Mouse (Mus musculus): ENCODE results near the gene Gm9970. TPM values are rescaled to one million over a fixed set of nuclear protein-coding genes. Genes with fewer than 3 reads are reported as not detected.
A peak's percentile ranks its signal among the peaks of the same experiment; 100 is the strongest.

The Gm9970 gene
- polyA plus RNA-seq, 1 experiment from 2014 or later = 0.66 TPM

GRCm38 (mm10) chr5:31242191-31242590 is 1.2 kb upstream of the Gm9970 start:
- DNase-seq (ENCODE audit: low spot score) (no peak), ATAC-seq (ENCODE audit: low FRiP score) (no peak)
- Histone ChIP-seq H3K4me3 (replicated peaks; ENCODE audit: low read length) (peak overlapping the region; percentile 99), H3K36me3 (replicated peaks; ENCODE audit: control insufficient read depth, insufficient read depth) (peaks cover 38% of the 10 kb centered on the region), H3K4me2 (replicated peaks) (peak overlapping the region; percentile 91), H3K27me3 (ENCODE audit: control insufficient read depth, insufficient read depth, low read length) (no peaks in the 10 kb centered on the region), H3K27ac (no peak overlapping the region), H3K9me3 (ENCODE audit: control insufficient read depth, low read length) (no peaks in the 10 kb centered on the region), H3K4me1 (replicated peaks; ENCODE audit: control insufficient read depth, insufficient read depth, low read length) (peaks cover 8% of the 10 kb centered on the region; the same call in 1 of the 2 replicates), H3K9ac (peak overlapping the region; percentile 94)
- 24% methylated on average over 10 of the region's 10 CpGs for WGBS

GRCm38 (mm10) chr5:31241522-31242034 is 546 bp upstream of the Gm9970 start:
- peak overlapping the region; percentile 91 for H3K4me2 ChIP-seq (replicated peaks)
- DNase-seq (ENCODE audit: low spot score) (no peak), ATAC-seq (ENCODE audit: low FRiP score) (no peak)
- WGBS = under 1% methylated on average over 13 of the region's 13 CpGs
- peak overlapping the region; percentile 99 for H3K4me3 ChIP-seq (replicated peaks; ENCODE audit: low read length)
- H3K4me1 ChIP-seq (replicated peaks; ENCODE audit: control insufficient read depth, insufficient read depth, low read length) = peaks cover 8% of the 10 kb centered on the region; the same call in 1 of the 2 replicates
- no peaks in the 10 kb centered on the region for H3K27me3 ChIP-seq (ENCODE audit: control insufficient read depth, insufficient read depth, low read length)
- H3K27ac ChIP-seq = peak overlapping the region; percentile 98
- H3K9ac ChIP-seq = peak overlapping the region; percentile 94
- H3K9me3 ChIP-seq (ENCODE audit: control insufficient read depth, low read length) = peaks cover 3% of the 10 kb centered on the region; the same call in 1 of the 2 replicates
- peaks cover 32% of the 10 kb centered on the region for H3K36me3 ChIP-seq (replicated peaks; ENCODE audit: control insufficient read depth, insufficient read depth)

GRCm38 (mm10) chr5:31226641-31227040 is 14.4 kb downstream of the Gm9970 start:
- H3K9me3 ChIP-seq (ENCODE audit: control insufficient read depth, low read length) = no peaks in the 10 kb centered on the region
- no peaks in the 10 kb centered on the region for H3K27me3 ChIP-seq (ENCODE audit: control insufficient read depth, insufficient read depth, low read length)
- DNase-seq (ENCODE audit: low spot score) = no peak
- no peak for ATAC-seq (ENCODE audit: low FRiP score)
- no peak overlapping the region for H3K4me2 ChIP-seq (replicated peaks)
- H3K9ac ChIP-seq = no peak overlapping the region
- no peak overlapping the region for H3K4me3 ChIP-seq (replicated peaks; ENCODE audit: low read length)
- H3K36me3 ChIP-seq (replicated peaks; ENCODE audit: control insufficient read depth, insufficient read depth) = no peaks in the 10 kb centered on the region
- H3K27ac ChIP-seq = no peak overlapping the region
- no peaks in the 10 kb centered on the region for H3K4me1 ChIP-seq (replicated peaks; ENCODE audit: control insufficient read depth, insufficient read depth, low read length)
- 73% methylated on average over 1 of the region's 1 CpGs for WGBS

- ATAC-seq (ENCODE audit: low FRiP score) = no peak
Observed at GRCm38 (mm10) chr5:31222696-31223095, 18.3 kb downstream of the Gm9970 start.

GRCm38 (mm10) chr5:31221304-31221945 is 19.6 kb downstream of the Gm9970 start:
- peaks cover 15% of the 10 kb centered on the region; the same call in 1 of the 2 replicates for H3K4me1 ChIP-seq (replicated peaks; ENCODE audit: control insufficient read depth, insufficient read depth, low read length)
- H3K9me3 ChIP-seq (ENCODE audit: control insufficient read depth, low read length) = no peaks in the 10 kb centered on the region
- no peaks in the 10 kb centered on the region for H3K36me3 ChIP-seq (replicated peaks; ENCODE audit: control insufficient read depth, insufficient read depth)
- H3K27me3 ChIP-seq (ENCODE audit: control insufficient read depth, insufficient read depth, low read length) = no peaks in the 10 kb centered on the region
- H3K4me3 ChIP-seq (replicated peaks; ENCODE audit: low read length) = peak overlapping the region; percentile 83
- WGBS = 14% methylated on average over 11 of the region's 11 CpGs
- peak overlapping the region; percentile 61 for H3K4me2 ChIP-seq (replicated peaks)
- peak; percentile 67 for DNase-seq (ENCODE audit: low spot score)
- H3K9ac ChIP-seq = peak overlapping the region; percentile 85
- peak overlapping the region; percentile 98 for H3K27ac ChIP-seq
- 0 out of 2 replicates have a peak, but pooled peaks have one; percentile 25 for ATAC-seq (ENCODE audit: low FRiP score)

More at GRCm38 (mm10) chr5:31222696-31223095, 18.3 kb downstream of the Gm9970 start:
- no peaks in the 10 kb centered on the region for H3K36me3 ChIP-seq (replicated peaks; ENCODE audit: control insufficient read depth, insufficient read depth)
- WGBS = 95% methylated on average over 9 of the region's 9 CpGs
- H3K9me3 ChIP-seq (ENCODE audit: control insufficient read depth, low read length) = no peaks in the 10 kb centered on the region
- H3K27ac ChIP-seq = no peak overlapping the region
- no peak for DNase-seq (ENCODE audit: low spot score)
- H3K4me1 ChIP-seq (replicated peaks; ENCODE audit: control insufficient read depth, insufficient read depth, low read length) = peaks cover 15% of the 10 kb centered on the region; the same call in 1 of the 2 replicates
- no peak overlapping the region for H3K4me2 ChIP-seq (replicated peaks)
- H3K4me3 ChIP-seq (replicated peaks; ENCODE audit: low read length) = no peak overlapping the region
- H3K9ac ChIP-seq = no peak overlapping the region
- H3K27me3 ChIP-seq (ENCODE audit: control insufficient read depth, insufficient read depth, low read length) = no peaks in the 10 kb centered on the region

GRCm38 (mm10) chr5:31220448-31221303 is 20.4 kb downstream of the Gm9970 start, which contains the start of gene Ppm1g:
Gene Ppm1g (minus strand): TSS chr5:31220687.
- no peaks in the 10 kb centered on the region for H3K9me3 ChIP-seq (ENCODE audit: control insufficient read depth, low read length)

GRCm38 (mm10) chr5:31219911-31220447 is 21.1 kb downstream of the Gm9970 start:
- Histone ChIP-seq H3K9me3 (ENCODE audit: control insufficient read depth, low read length) (no peaks in the 10 kb centered on the region), H3K36me3 (replicated peaks; ENCODE audit: control insufficient read depth, insufficient read depth) (no peaks in the 10 kb centered on the region), H3K4me2 (replicated peaks) (peak overlapping the region; percentile 61), H3K4me1 (replicated peaks; ENCODE audit: control insufficient read depth, insufficient read depth, low read length) (peaks cover 15% of the 10 kb centered on the region; the same call in 1 of the 2 replicates), H3K27ac (peak overlapping the region; percentile 98), H3K9ac (peak overlapping the region; percentile 85), H3K27me3 (ENCODE audit: control insufficient read depth, insufficient read depth, low read length) (no peaks in the 10 kb centered on the region), H3K4me3 (replicated peaks; ENCODE audit: low read length) (peak overlapping the region; percentile 83)
- DNase-seq (ENCODE audit: low spot score) (peak; percentile 47), ATAC-seq (ENCODE audit: low FRiP score) (peak; percentile 74)
- under 1% methylated on average over 36 of the region's 40 CpGs for whole genome bisulfite sequencing

More at GRCm38 (mm10) chr5:31220448-31221303, 20.4 kb downstream of the Gm9970 start, which contains the start of gene Ppm1g:
- Histone ChIP-seq H3K4me1 (replicated peaks; ENCODE audit: control insufficient read depth, insufficient read depth, low read length) (peaks cover 15% of the 10 kb centered on the region; the same call in 1 of the 2 replicates), H3K27me3 (ENCODE audit: control insufficient read depth, insufficient read depth, low read length) (no peaks in the 10 kb centered on the region), H3K4me3 (replicated peaks; ENCODE audit: low read length) (peak within 1 kb of the TSS; percentile 83), H3K4me2 (replicated peaks) (peak within 1 kb of the TSS; percentile 61), H3K27ac (peak within 1 kb of the TSS; percentile 98), H3K9ac (peak within 1 kb of the TSS; percentile 85), H3K36me3 (replicated peaks; ENCODE audit: control insufficient read depth, insufficient read depth) (no peaks in the 10 kb centered on the region)
- WGBS = under 1% methylated on average over 70 of the region's 70 CpGs
- ATAC-seq (ENCODE audit: low FRiP score) = peak; percentile 94
- DNase-seq (ENCODE audit: low spot score) = peak; percentile 96

- peaks cover 15% of the 10 kb centered on the region; the same call in 1 of the 2 replicates for H3K4me1 ChIP-seq (replicated peaks; ENCODE audit: control insufficient read depth, insufficient read depth, low read length)
- ATAC-seq (ENCODE audit: low FRiP score) (no peak), DNase-seq (ENCODE audit: low spot score) (no peak)
- 1% methylated on average over 11 of the region's 11 CpGs for WGBS
- peak overlapping the region; percentile 98 for H3K27ac ChIP-seq
- peak overlapping the region; percentile 83 for H3K4me3 ChIP-seq (replicated peaks; ENCODE audit: low read length)
- H3K9ac ChIP-seq = peak overlapping the region; percentile 85
- H3K9me3 ChIP-seq (ENCODE audit: control insufficient read depth, low read length) = no peaks in the 10 kb centered on the region
- peak overlapping the region; percentile 61 for H3K4me2 ChIP-seq (replicated peaks)
- H3K27me3 ChIP-seq (ENCODE audit: control insufficient read depth, insufficient read depth, low read length) = no peaks in the 10 kb centered on the region
- H3K36me3 ChIP-seq (replicated peaks; ENCODE audit: control insufficient read depth, insufficient read depth) = no peaks in the 10 kb centered on the region
Observed at GRCm38 (mm10) chr5:31219474-31219873, 21.6 kb downstream of the Gm9970 start.

Data from hindbrain, embryonic 14.5 days (tissue).